Mouse (Mus musculus) limb, embryonic 12.5 days (tissue): Measurements from ENCODE around the gene Rpl41. TPM values are rescaled to one million over a fixed set of nuclear protein-coding genes. Genes with fewer than 3 reads are reported as not detected.
"Not testable (repeated sequence)": the region's sequence is repeated elsewhere in the genome, so short reads cannot be mapped to it uniquely, and the experiment has no call there.

Source experiments
- ATAC-seq: fragments of 200-750 bp; cut with Nextera tagmentation; 2 replicates; pipeline ENCODE4 v1.8.0; 2017; ENCODE audit warnings: low read depth, moderate TSS enrichment; ENCODE audit not compliant: insufficient number of reproducible peaks, insufficient read depth, low FRiP score, low TSS enrichment
- H3K27ac ChIP-seq: fragments of 300-500 bp; sonication (generic); 2 replicates; pipeline ENCODE4 v1.5.1; 2016; ENCODE audit warnings: mild to moderate bottlenecking, moderate library complexity
- H3K27me3 ChIP-seq: fragments of 300-500 bp; sonication (generic); 2 replicates; pipeline ENCODE4 v1.6.1; 2016; ENCODE audit warnings: mild to moderate bottlenecking, moderate library complexity
- H3K36me3 ChIP-seq: fragments of 300-500 bp; sonication (generic); 2 replicates; pipeline ENCODE4 v1.6.1; 2016; ENCODE audit warnings: mild to moderate bottlenecking, moderate library complexity
- H3K4me1 ChIP-seq: fragments of 300-500 bp; sonication (generic); replicated peaks from 2 replicates; pipeline ENCODE4 v1.6.1; 2016
- H3K4me2 ChIP-seq: fragments of 300-500 bp; sonication (generic); 2 replicates; pipeline ENCODE4 v1.6.1; 2016; ENCODE audit warnings: mild to moderate bottlenecking, moderate library complexity
- H3K4me3 ChIP-seq: fragments of 300-500 bp; sonication (generic); replicated peaks from 2 replicates; pipeline ENCODE4 v1.5.1; 2016; ENCODE audit warnings: mild to moderate bottlenecking
- H3K9ac ChIP-seq: fragments of 300-500 bp; sonication (generic); replicated peaks from 2 replicates; pipeline ENCODE4 v1.6.1; 2016; ENCODE audit warnings: mild to moderate bottlenecking, moderate library complexity
- H3K9me3 ChIP-seq: fragments of 300-500 bp; sonication (generic); 2 replicates; pipeline ENCODE4 v1.6.1; 2016; ENCODE audit warnings: mild to moderate bottlenecking, moderate library complexity
- WGBS: fragments of 180-500 bp; shearing (Covaris S2); methylation state at CpG from one replicate; pipeline ENCODE4 v1.1.7; 2016; 5-methylcytosine and 5-hydroxymethylcytosine counted together
- polyA plus RNA-seq: library from polyadenylated mRNA; unstranded; fragments of >200 nt; fragmentation: Nextera tagmentation; extraction: Ambion mirVana; gene quantifications from 2 replicates; pipeline ENCODE4 v1.2.1, GENCODE M21; 2016

The Rpl41 gene
- polyA plus RNA-seq, 1 experiment from 2014 or later = 3,599 TPM

- ATAC-seq = no peak
- WGBS = 81% methylated on average over 9 of the region's 9 CpGs
Observed at GRCm38 (mm10) chr10:128508260-128508659, 40.8 kb downstream of the Rpl41 start.

DNA sequence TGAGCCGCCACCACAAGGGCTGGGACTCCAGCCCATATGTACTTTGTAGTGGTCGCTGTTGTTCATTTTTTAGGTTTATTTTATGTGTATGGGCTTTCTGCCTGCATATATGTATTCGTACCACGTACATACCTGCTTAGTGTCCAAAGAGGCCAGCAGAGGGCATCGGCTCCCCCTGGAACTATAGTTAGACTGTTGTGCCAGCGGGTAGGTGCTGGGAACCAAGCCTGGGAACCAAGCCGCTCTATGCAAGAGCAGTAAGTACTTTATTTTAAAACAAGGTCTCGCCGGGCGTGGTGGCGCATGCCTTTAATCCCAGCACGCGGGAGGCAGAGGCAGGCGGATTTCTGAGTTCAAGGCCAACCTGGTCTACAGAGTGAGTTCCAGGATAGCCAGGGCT is 43.1 kb downstream of the Rpl41 start:
- Histone ChIP-seq H3K9ac (no peak overlapping the region), H3K27me3 (no peaks in the 10 kb centered on the region), H3K4me2 (no peak overlapping the region), H3K27ac (no peak overlapping the region), H3K4me3 (no peak overlapping the region), H3K36me3 (peaks cover 12% of the 10 kb centered on the region; the same call in 1 of the 2 replicates), H3K9me3 (no peaks in the 10 kb centered on the region), H3K4me1 (no peaks in the 10 kb centered on the region)
- no peak for ATAC-seq
- 96% methylated on average over 14 of the region's 14 CpGs for WGBS

More at GRCm38 (mm10) chr10:128508260-128508659, 40.8 kb downstream of the Rpl41 start:
- no peak overlapping the region for H3K4me2 ChIP-seq
- no peak overlapping the region for H3K27ac ChIP-seq
- peaks cover 21% of the 10 kb centered on the region for H3K36me3 ChIP-seq
- H3K4me1 ChIP-seq = no peaks in the 10 kb centered on the region
- no peaks in the 10 kb centered on the region for H3K27me3 ChIP-seq
- H3K9me3 ChIP-seq = no peaks in the 10 kb centered on the region
- no peak overlapping the region for H3K9ac ChIP-seq
- H3K4me3 ChIP-seq = no peak overlapping the region

DNA sequence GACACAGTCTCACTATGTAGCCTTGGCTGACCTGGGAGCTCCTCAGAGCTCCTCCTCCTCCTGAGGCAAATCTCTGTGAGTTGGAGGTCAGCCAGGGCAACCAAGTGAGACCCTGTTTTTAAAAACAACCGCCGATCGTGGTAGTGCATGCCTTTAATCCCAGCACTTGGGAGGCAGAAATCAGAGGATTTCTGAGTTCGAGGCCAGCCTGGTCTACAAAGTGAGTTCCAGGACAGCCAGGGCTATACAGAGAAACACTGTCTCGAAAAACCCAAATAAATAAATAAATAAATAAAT is 43.8 kb downstream of the Rpl41 start:
- not testable (repeated sequence) for H3K4me1 ChIP-seq, H3K9me3 ChIP-seq, H3K27ac ChIP-seq, H3K9ac ChIP-seq, ATAC-seq, H3K4me3 ChIP-seq, H3K4me2 ChIP-seq, H3K36me3 ChIP-seq, H3K27me3 ChIP-seq
- WGBS = 82% methylated on average over 5 of the region's 5 CpGs

DNA sequence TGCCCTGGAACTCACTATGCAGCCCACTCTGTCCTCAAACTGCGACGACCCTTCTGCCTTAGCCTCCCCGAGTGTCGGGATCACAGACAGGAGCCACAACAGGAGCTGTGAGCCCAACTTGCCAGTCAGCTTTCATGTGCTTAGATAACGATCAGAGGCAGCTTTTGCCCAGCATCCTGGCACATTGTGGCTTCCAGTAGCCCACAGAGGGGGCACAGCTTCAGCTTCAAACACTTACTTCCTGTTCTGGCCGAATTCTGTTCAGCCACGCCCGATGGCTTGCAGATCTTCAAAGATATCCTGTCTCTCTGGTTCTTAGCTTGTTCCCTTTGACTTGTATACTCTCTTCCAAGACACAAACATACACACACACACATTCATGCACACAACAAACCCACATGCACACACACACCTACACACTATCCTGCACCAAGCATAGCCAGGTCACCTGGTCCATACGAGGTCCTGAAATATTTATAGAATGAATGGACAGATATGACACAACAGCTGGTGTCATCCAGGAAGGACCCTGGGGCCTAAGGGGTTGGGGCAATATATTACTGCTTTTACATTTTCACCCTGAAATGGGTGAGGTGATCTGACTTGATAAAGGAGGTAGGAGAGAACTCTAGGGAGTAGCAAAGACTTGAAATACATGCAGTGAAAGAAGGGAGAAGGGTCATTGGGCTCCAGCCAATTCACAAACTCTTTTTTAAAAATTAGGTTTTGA is 44.3 kb downstream of the Rpl41 start:
- no peaks in the 10 kb centered on the region for H3K9me3 ChIP-seq
- H3K4me1 ChIP-seq = no peaks in the 10 kb centered on the region
- peaks cover 2% of the 10 kb centered on the region; the same call in 1 of the 2 replicates for H3K36me3 ChIP-seq
- no peak overlapping the region for H3K4me2 ChIP-seq
- H3K9ac ChIP-seq = no peak overlapping the region
- 78% methylated on average over 9 of the region's 9 CpGs for WGBS
- H3K27me3 ChIP-seq = no peaks in the 10 kb centered on the region
- H3K4me3 ChIP-seq = no peak overlapping the region
- H3K27ac ChIP-seq = no peak overlapping the region
- ATAC-seq = no peak

- Histone ChIP-seq H3K4me3 (no peak overlapping the region), H3K4me1 (no peaks in the 10 kb centered on the region; the same call in 1 of the 2 replicates), H3K27ac (no peak overlapping the region), H3K27me3 (no peaks in the 10 kb centered on the region), H3K9me3 (no peaks in the 10 kb centered on the region), H3K36me3 (no peaks in the 10 kb centered on the region), H3K9ac (no peak overlapping the region), H3K4me2 (no peak overlapping the region)
- WGBS = 78% methylated on average over 3 of the region's 3 CpGs
- ATAC-seq = no peak
Observed at GRCm38 (mm10) chr10:128504012-128504411, 45.1 kb downstream of the Rpl41 start.

GRCm38 (mm10) chr10:128503532-128503931 is 45.6 kb downstream of the Rpl41 start:
- no peaks in the 10 kb centered on the region for H3K9me3 ChIP-seq
- ATAC-seq = no peak

DNA sequence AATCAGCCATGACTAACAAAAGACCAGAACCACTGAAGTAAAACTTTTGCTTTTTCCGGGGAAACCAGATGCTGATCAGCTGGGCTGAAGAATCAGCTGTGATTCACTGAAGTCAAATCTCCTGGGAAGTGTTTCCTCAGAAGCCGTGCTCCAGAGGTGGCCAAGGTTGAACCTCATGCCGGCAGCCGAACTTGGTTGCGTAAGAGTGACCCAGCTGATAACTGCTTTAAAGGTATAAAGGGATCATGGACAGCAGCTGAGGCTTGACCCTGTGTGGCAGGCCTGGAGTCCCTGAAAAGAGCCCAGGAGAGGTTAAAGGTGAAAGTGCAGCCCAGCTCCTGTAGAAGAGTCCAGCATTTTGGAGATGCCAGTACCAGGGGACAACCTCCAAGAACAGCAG is 46.8 kb downstream of the Rpl41 start:
- ATAC-seq = no peak
- H3K9me3 ChIP-seq = no peaks in the 10 kb centered on the region
- 81% methylated on average over 5 of the region's 5 CpGs for WGBS
- no peak overlapping the region for H3K4me3 ChIP-seq
- no peaks in the 10 kb centered on the region for H3K36me3 ChIP-seq
- no peak overlapping the region for H3K9ac ChIP-seq
- H3K27ac ChIP-seq = no peak overlapping the region
- H3K27me3 ChIP-seq = no peaks in the 10 kb centered on the region
- H3K4me1 ChIP-seq = peaks cover 4% of the 10 kb centered on the region
- H3K4me2 ChIP-seq = no peak overlapping the region

More at GRCm38 (mm10) chr10:128503532-128503931, 45.6 kb downstream of the Rpl41 start:
- H3K27me3 ChIP-seq = no peaks in the 10 kb centered on the region
- no peak overlapping the region for H3K4me2 ChIP-seq
- no peak overlapping the region for H3K4me3 ChIP-seq
- H3K9ac ChIP-seq = no peak overlapping the region
- WGBS = 71% methylated on average over 8 of the region's 8 CpGs
- H3K27ac ChIP-seq = 0 out of 2 replicates have a peak overlapping the region, but pooled peaks have one; percentile 35
- no peaks in the 10 kb centered on the region for H3K36me3 ChIP-seq
- H3K4me1 ChIP-seq = no peaks in the 10 kb centered on the region; the same call in 1 of the 2 replicates

GRCm38 (mm10) chr10:128499116-128499671 is 49.9 kb downstream of the Rpl41 start:
- peaks cover 12% of the 10 kb centered on the region for H3K4me1 ChIP-seq
- H3K4me2 ChIP-seq = peak overlapping the region; percentile 66
- peak overlapping the region; percentile 48 for H3K4me3 ChIP-seq
- H3K27ac ChIP-seq = peak overlapping the region; percentile 80
- H3K9me3 ChIP-seq = no peaks in the 10 kb centered on the region
- peak; percentile 54 for ATAC-seq
- peak overlapping the region; percentile 59 for H3K9ac ChIP-seq
- no peaks in the 10 kb centered on the region for H3K36me3 ChIP-seq
- H3K27me3 ChIP-seq = peaks cover 7% of the 10 kb centered on the region; the same call in 1 of the 2 replicates
- 3% methylated on average over 21 of the region's 21 CpGs for WGBS

GRCm38 (mm10) chr10:128498590-128498989 is 50.5 kb downstream of the Rpl41 start, which contains the start of gene Myl6b:
TSS of gene Myl6b (minus strand) at chr10:128498685.
- H3K4me1 ChIP-seq = peaks cover 12% of the 10 kb centered on the region
- peak within 1 kb of the TSS; percentile 59 for H3K9ac ChIP-seq
- WGBS = under 1% methylated on average over 27 of the region's 27 CpGs
- peak; percentile 85 for ATAC-seq
- H3K27ac ChIP-seq = peak within 1 kb of the TSS; percentile 80
- peak within 1 kb of the TSS; percentile 66 for H3K4me2 ChIP-seq
- no peaks in the 10 kb centered on the region for H3K9me3 ChIP-seq
- peaks cover 7% of the 10 kb centered on the region; the same call in 1 of the 2 replicates for H3K27me3 ChIP-seq
- peak within 1 kb of the TSS; percentile 48 for H3K4me3 ChIP-seq
- no peaks in the 10 kb centered on the region for H3K36me3 ChIP-seq
